In the genomic region with DNA sequence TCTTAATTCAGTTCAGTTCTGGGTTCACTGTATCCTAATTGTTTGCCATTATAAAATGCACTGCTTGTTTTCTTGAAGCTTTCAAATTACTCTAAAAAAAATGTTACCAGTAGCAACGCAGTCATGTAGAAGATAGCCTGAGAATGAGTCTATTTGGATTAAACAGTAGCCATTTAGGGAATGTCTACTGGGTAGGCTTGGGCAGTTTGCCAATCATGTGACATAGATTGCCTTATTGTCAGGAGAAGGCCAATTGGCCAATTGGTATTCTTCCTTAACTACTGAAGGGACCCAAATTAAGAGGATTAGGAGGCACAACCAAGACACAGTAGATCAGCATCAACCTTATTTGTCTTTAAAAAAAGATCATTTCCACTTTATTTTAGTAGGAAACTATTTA, we compare ENCODE assay signal across 23 mouse cellular contexts.
DNase-seq lines count a peak whose midpoint lies in the region; ATAC-seq lines count a peak whose summit lies in the region.
"Had no signal": no experiment of that assay in that cellular context is flagged by ENCODE, and none has a peak within 500 bp of the region (broad histone marks: within the 10 kb centered on the region; RNA-seq: fewer than 3 reads in every experiment).

No protein-coding gene starts in this region.

- H3K36me3 ChIP-seq in forebrain, embryonic 13.5 days (ENCODE audit: poor library complexity, severe bottlenecking) = no peaks in the 10 kb centered on the region
- H3K36me3 ChIP-seq in forebrain, embryonic 10.5 days (replicated peaks) = no peaks in the 10 kb centered on the region
- H3K36me3 ChIP-seq in forebrain, embryonic 16.5 days (ENCODE audit: control insufficient read depth, insufficient read depth) = no peaks in the 10 kb centered on the region
- H3K36me3 ChIP-seq: embryonic facial prominence, embryonic 12.5 days; G1E; hindbrain, embryonic 15.5 days; limb, embryonic 13.5 days; liver, embryonic 12.5 days; lung, embryonic 15.5 days had no signal

- H3K27ac ChIP-seq in forebrain, embryonic 13.5 days = no peak overlapping the region
- H3K27ac ChIP-seq in forebrain, embryonic 10.5 days = no peak overlapping the region
- no peak overlapping the region for H3K27ac ChIP-seq in forebrain, embryonic 16.5 days (ENCODE audit: low read length)
- H3K27ac ChIP-seq: embryonic facial prominence, embryonic 12.5 days; gastrocnemius, adult 2 months; hindbrain, embryonic 15.5 days; limb, embryonic 13.5 days; liver, embryonic 12.5 days; lung, embryonic 15.5 days had no signal

- H3K4me1 ChIP-seq in forebrain, embryonic 13.5 days = no peaks in the 10 kb centered on the region
- no peaks in the 10 kb centered on the region for H3K4me1 ChIP-seq in forebrain, embryonic 10.5 days
- 0 out of 2 replicates have a peak, but pooled peaks cover 5% of the 10 kb centered on the region for H3K4me1 ChIP-seq in forebrain, embryonic 16.5 days (replicated peaks; ENCODE audit: control insufficient read depth, insufficient read depth, low read length)
- H3K4me1 ChIP-seq: embryonic facial prominence, embryonic 12.5 days; limb, embryonic 13.5 days; liver, embryonic 12.5 days; lung, embryonic 15.5 days had no signal

- H3K27me3 ChIP-seq in forebrain, embryonic 13.5 days = peaks cover 5% of the 10 kb centered on the region; the same call in 1 of the 2 replicates
- H3K27me3 ChIP-seq in forebrain, embryonic 10.5 days (ENCODE audit: poor library complexity, severe bottlenecking) = no peaks in the 10 kb centered on the region
- H3K27me3 ChIP-seq in forebrain, embryonic 16.5 days (replicated peaks; ENCODE audit: control insufficient read depth, insufficient read depth, low read length) = no peaks in the 10 kb centered on the region
- H3K27me3 ChIP-seq: CH12.LX; embryonic facial prominence, embryonic 12.5 days; hindbrain, embryonic 15.5 days; limb, embryonic 13.5 days; liver, embryonic 12.5 days; lung, embryonic 15.5 days had no signal

- peak; percentile 55; the same call in 1 of the 2 replicates for ATAC-seq in forebrain, embryonic 13.5 days
- ATAC-seq in forebrain, embryonic 16.5 days = peak; percentile 37; the same call in 1 of the 2 replicates
- ATAC-seq: liver, embryonic 12.5 days had no signal

- DNase-seq in forebrain, embryonic 10.5 days (ENCODE audit: extremely low spot score, low spot score) = no peak
- DNase-seq in lung, postnatal 14 days = peak; percentile 1
- DNase-seq in lung, adult 18-20 months = no peak
- DNase-seq in Muller cell, postnatal 12 days (ENCODE audit: inconsistent ontology term) = peak; percentile 47
- no peak for DNase-seq in embryo, embryonic 10.5 days (ENCODE audit: low spot score)
- DNase-seq: adrenal gland, postnatal 14 days; B cell, adult 2 months; cerebellum, adult 11 months; cerebellum, adult 9-11 months; gastrocnemius, adult 2 months; heart, postnatal 36 days; lung, postnatal 4 days; spleen, adult 18-20 months had no signal

- no peak overlapping the region for H3K9ac ChIP-seq in forebrain, embryonic 13.5 days
- H3K9ac ChIP-seq in forebrain, embryonic 16.5 days (replicated peaks; ENCODE audit: low read depth, low read length) = no peak overlapping the region
- H3K9ac ChIP-seq: embryonic facial prominence, embryonic 12.5 days; hindbrain, embryonic 15.5 days; limb, embryonic 13.5 days; liver, embryonic 12.5 days; lung, embryonic 15.5 days had no signal

- no peaks in the 10 kb centered on the region for H3K9me3 ChIP-seq in forebrain, embryonic 13.5 days (replicated peaks)
- no peaks in the 10 kb centered on the region for H3K9me3 ChIP-seq in forebrain, embryonic 10.5 days
- no peaks in the 10 kb centered on the region for H3K9me3 ChIP-seq in forebrain, embryonic 16.5 days (ENCODE audit: control insufficient read depth, low read length)
- H3K9me3 ChIP-seq: embryonic facial prominence, embryonic 12.5 days; G1E; hindbrain, embryonic 15.5 days; limb, embryonic 13.5 days; liver, embryonic 12.5 days; lung, embryonic 15.5 days had no signal

- no peak overlapping the region for H3K4me3 ChIP-seq in forebrain, embryonic 13.5 days
- H3K4me3 ChIP-seq in forebrain, embryonic 10.5 days = no peak overlapping the region
- no peak overlapping the region for H3K4me3 ChIP-seq in forebrain, embryonic 16.5 days (replicated peaks; ENCODE audit: low read length)
- H3K4me3 ChIP-seq: embryonic facial prominence, embryonic 12.5 days; erythroblast, embryonic 14.5 days; gastrocnemius, adult 2 months; hindbrain, embryonic 15.5 days; limb, embryonic 13.5 days; liver, embryonic 12.5 days; lung, embryonic 15.5 days had no signal

- no peak overlapping the region for H3K4me2 ChIP-seq in forebrain, embryonic 13.5 days
- no peak overlapping the region for H3K4me2 ChIP-seq in forebrain, embryonic 16.5 days (ENCODE audit: low read length)
- H3K4me2 ChIP-seq: embryonic facial prominence, embryonic 12.5 days; hindbrain, embryonic 15.5 days; limb, embryonic 13.5 days; liver, embryonic 12.5 days; lung, embryonic 15.5 days had no signal

- 42% methylated on average over 1 of the region's 1 CpGs for WGBS in forebrain, embryonic 13.5 days
- WGBS in forebrain, embryonic 10.5 days = 88% methylated on average over 1 of the region's 1 CpGs
- WGBS in forebrain, embryonic 16.5 days = 38% methylated on average over 1 of the region's 1 CpGs

Comparison
In these comparisons a context has a peak if more than half of its experiments do, and no peak if none do; other contexts are left out.
1. DNase-seq: peak in lung, postnatal 14 days (single experiment) and Muller cell, postnatal 12 days (single experiment); none in forebrain, embryonic 10.5 days (single experiment), lung, adult 18-20 months (0 of 2) and embryo, embryonic 10.5 days (single experiment).